Mouse (Mus musculus): ENCODE measurements around the gene Hexim1.

The Hexim1 gene

GRCm38 (mm10) chr11:103098531-103099190, 17.4 kb upstream of the Hexim1 start:
- peak in 1 of 2 experiments; percentile 50 for DNase-seq

GRCm38 (mm10) chr11:103099352-103099940, 16.6 kb upstream of the Hexim1 start:
- DNase-seq = no peak

- DNase-seq = peak in 1 of 2 experiments; percentile 12
These were observed 15.7 kb upstream of the Hexim1 start for GRCm38 (mm10) chr11:103100361-103100760.

GRCm38 (mm10) chr11:103101481-103101865, 14.6 kb upstream of the Hexim1 start, which contains the start of the genes Plcd3 and Acbd4:
Plcd3 (minus strand) TSS chr11:103101658.
Acbd4 (plus strand) TSS chr11:103101682.
- peak; percentile 69 to 73 for DNase-seq

- DNase-seq = peak; percentile 75 to 84
These were observed 14.0 kb upstream of the Hexim1 start for GRCm38 (mm10) chr11:103101866-103102501.

DNA sequence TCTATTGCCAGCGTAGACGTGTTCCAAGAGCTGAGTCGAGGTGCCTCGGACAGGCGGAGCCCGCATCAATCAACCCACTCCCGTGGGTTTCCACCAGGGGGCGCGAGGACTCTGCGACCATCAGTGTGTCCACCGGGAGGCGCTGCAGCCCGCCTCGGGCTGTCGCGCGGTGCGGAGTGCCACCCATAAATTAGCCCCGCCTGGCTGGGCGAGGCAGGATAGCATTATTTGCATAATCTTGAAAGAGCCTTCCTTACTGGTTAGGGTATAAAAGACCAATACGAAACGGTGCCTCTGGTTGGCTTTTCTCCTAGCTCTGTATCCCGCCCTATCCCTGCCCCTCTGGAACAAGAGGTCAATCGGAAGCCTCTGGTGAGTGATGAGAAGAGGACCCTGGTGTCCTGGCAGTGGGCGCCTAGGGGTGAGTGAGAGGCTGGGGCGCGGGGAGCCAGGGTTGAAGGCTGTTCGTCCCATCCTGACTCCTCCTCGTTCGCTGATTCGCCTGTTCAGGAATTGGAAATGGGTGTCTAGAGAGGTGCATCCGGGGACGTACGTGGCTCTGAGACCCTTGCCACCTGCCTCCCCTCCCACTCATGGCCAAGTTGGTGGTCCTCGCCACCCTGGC, 13.2 kb upstream of the Hexim1 start:
- DNase-seq = peak; percentile 99

- peak in 1 of 2 experiments; percentile 19 for DNase-seq
These were observed 12.4 kb upstream of the Hexim1 start for GRCm38 (mm10) chr11:103103621-103104020.

DNA sequence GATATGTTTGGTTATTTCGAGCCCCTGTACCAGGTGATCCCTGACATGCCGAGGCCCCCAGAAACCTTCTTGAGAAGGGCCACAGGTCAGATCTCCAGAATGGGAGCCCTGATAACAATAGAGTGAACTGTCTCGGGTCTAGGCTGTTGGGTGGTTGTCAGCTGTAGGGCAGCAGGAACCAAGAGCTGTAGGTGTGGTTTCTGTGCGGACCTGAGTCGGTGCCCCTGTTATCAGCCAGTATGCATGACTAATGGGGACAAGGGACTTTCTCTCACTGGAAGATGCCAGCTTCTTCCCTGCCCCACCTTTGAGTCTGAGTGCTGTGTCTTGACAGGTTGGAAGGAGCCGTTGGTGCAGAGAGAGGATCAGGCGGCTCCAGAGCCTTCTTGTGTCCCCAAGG, 11.6 kb upstream of the Hexim1 start:
- peak in 1 of 2 experiments; percentile 7 for DNase-seq

DNA sequence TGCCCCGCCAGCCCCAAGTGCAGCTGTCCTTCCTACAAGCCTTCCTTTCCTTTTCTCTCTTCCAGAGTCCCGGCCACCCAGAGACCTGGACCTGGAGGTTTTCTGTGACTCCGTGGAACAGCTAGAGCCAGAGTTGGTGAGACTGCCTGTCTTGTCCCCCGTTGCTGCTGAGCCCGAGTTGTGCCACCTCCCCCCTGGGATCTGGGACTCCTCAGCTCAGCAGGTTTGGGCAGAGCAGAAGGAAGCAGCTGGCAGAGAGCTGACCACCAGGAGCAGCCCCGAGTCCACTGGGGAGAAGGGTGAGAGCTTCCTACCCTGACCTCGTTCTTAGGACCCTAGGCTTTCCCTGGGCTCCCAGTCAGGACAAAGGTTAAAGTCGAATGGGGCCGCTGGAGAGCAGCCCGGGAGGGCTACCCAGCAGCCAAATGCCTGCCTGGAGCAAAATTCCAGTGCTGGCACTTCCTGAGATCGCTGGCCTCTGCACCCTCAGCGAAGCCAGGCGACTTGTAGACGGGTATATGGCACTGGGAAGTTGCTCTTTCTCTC, 10.8 kb upstream of the Hexim1 start:
- DNase-seq = peak in 1 of 2 experiments; percentile 9

GRCm38 (mm10) chr11:103105810-103106209, 10.2 kb upstream of the Hexim1 start:
- peak in 1 of 2 experiments; percentile 8 for DNase-seq

- DNase-seq = no peak
These were observed 9.6 kb upstream of the Hexim1 start for GRCm38 (mm10) chr11:103106386-103106785.

GRCm38 (mm10) chr11:103111301-103111700, 4.7 kb upstream of the Hexim1 start:
- DNase-seq = peak in 1 of 2 experiments; percentile 7

GRCm38 (mm10) chr11:103111881-103112551, 4.0 kb upstream of the Hexim1 start:
- DNase-seq = peak in 1 of 2 experiments; percentile 52

GRCm38 (mm10) chr11:103112552-103112912, 3.5 kb upstream of the Hexim1 start:
- peak in 1 of 2 experiments; percentile 14 for DNase-seq

- DNase-seq = peak in 1 of 2 experiments; percentile 14
These were observed 3.0 kb upstream of the Hexim1 start for GRCm38 (mm10) chr11:103113005-103113404.

DNA sequence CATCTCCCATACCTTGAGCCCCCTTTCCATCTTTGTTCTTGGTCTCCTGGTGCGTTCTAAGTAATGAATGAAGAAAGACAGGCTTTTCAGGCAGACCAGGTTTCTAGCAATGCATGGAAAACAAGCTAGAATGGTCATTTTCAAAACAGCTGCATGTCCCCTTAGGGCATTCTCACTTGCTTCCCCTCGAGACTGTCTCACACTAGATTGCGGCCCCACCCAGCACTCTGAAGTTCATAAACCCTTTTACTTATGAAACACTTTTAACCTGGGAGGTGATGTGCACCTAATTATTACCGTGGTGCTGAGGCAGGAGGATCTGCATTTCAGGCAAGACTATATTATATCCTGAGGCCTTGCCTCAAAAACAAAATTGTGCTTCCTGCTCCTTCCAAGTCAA, 2.3 kb upstream of the Hexim1 start:
- DNase-seq = peak in 1 of 2 experiments; percentile 5

- DNase-seq = peak in 1 of 2 experiments; percentile 21
These were observed 1.6 kb upstream of the Hexim1 start for GRCm38 (mm10) chr11:103114270-103114943.

DNA sequence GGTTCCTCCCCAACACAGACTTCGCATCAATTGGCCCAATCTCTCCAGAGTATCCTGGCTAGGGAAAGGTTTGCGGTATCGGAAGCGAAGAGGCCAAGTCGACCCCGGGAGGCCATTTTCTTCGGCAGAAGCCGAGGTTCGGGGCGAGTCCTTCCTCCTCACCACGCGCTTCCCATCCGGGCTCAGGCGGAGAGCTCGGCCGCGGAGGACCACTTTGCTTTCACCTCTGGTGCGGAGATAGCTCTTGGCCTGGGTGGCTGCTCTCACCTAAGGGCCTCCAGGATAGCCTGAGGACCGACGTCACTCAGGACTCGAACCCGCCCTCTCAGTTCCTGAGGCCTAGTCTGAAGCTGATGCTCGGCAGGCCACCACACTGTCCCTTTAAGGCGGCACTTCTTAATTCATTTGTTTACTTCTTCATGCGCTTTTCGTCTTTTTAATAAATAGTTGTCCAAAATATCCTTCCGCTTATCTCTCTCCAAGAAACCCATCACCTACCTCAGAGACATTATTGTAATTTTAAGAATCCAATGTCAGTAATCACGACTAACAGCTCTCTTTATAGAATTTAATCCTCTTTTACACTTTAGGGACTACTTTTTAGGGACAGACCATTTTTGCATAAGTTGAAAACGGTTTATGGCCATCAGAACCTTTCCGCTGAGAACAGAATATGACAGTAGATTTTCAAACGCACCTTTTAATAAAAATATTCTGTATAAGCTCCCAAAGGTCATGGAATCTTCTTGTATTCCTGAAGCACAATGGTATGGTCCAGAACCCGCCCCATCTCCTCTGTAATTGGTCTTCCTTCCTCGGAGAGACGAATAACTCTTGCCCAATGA, 646 bp upstream of the Hexim1 start:
- DNase-seq = peak; percentile 88 to 91

DNA sequence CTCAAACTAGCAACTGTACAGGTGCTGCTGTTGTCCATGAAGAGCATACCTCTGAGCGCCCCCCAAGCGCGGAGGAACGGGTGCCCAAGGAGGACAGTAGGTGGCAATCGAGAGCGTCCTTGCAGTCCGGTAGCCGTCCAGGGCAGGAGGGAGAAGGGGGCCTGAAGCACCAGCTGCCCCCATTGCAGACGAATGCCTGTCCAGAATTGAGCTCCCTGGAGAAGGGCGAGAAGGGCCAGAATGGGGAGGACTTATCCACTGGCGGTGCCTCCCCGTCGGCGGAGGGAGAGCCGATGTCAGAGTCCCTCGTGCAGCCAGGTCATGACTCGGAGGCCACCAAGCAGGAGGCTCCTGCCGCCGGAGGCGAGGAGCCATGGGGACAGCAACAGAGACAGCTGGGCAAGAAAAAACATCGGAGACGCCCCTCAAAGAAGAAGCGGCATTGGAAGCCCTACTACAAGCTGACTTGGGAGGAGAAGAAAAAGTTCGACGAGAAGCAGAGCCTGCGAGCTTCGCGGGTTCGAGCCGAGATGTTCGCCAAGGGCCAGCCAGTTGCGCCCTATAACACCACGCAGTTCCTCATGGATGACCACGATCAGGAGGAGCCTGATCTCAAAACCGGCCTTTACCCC, 1.0 kb downstream of the Hexim1 start:
- peak; percentile 86 to 88 for DNase-seq

GRCm38 (mm10) chr11:103117591-103118009, 1.6 kb downstream of the Hexim1 start:
- DNase-seq = peak; percentile 64 to 67

Data from cerebellum, postnatal 14 days (tissue).